Mouse (Mus musculus) large intestine, adult 2 months (tissue): ENCODE data around the gene Kctd8. TPM values are rescaled to one million over a fixed set of nuclear protein-coding genes. Genes with fewer than 3 reads are reported as not detected.

Source experiments
- DNase-seq: peaks from one replicate; pipeline ENCODE4 v3.0.0-alpha.2; 2012; ENCODE audit warnings: low read depth, low spot score
- WGBS: fragments of 180-500 bp; shearing (Covaris S2); methylation state at CpG from one replicate; pipeline ENCODE4 v1.1.7; 2018; 5-methylcytosine and 5-hydroxymethylcytosine counted together
- polyA plus RNA-seq: library from polyadenylated mRNA; depleted of rRNA; stranded (reverse); fragments of >200 nt; gene quantifications from 2 replicates; pipeline ENCODE4 v1.2.3, GENCODE M21; 2012; rRNA removed

The Kctd8 gene
- polyA plus RNA-seq, 1 experiment: 0.05 TPM

DNA sequence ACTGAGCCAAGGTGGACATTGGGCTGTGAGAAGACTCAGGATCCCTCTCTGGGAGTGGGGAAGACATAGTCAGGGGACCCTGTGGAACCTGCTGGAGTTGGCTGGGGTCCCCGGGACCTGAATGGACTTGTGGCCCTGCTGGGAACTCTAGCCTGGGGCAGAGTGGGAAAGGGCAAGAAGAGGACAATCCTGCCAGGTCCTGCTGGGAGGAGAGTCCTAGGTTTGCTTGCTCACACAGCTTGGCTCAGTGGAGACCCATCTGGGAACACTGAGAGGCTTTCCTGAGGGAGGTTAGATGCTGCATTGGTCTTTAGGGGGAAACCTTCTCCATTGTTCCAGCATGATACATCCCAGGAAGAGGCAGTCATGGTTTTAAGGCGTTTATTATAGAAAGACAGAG, 133.8 kb downstream of the Kctd8 start:
- DNase-seq: no peak
- WGBS: 60% methylated on average over 2 of the region's 2 CpGs

DNA sequence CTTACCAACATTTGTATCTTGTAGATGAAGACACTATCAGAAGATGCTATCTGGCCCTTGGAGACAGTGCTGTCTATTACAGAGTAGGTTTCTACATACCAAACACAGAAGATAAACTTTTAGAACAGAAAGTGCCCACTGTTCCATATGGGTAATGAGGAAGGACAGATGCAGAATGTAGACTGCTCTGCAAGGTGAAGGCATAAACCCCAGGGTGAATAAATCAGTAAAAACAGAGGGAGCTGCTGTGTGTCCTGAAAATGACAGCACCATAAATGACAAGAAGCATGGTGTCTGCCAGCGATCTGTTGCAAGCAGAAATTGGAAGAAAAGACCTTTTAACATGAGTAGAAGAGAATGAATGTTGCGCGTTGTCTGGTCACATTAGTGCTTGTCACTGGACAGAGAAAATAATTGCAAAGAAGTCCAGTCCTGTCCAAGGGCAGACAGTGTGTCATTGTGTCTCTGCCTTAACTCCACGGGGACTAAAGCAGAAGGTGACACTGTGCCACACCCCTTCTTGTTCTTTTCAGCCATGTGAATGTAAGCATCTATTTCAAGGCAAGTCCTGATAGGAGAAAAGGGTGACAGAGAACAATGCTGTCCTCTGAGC, 181.5 kb downstream of the Kctd8 start:
- no peak for DNase-seq
- WGBS: 76% methylated on average over 4 of the region's 4 CpGs

DNA sequence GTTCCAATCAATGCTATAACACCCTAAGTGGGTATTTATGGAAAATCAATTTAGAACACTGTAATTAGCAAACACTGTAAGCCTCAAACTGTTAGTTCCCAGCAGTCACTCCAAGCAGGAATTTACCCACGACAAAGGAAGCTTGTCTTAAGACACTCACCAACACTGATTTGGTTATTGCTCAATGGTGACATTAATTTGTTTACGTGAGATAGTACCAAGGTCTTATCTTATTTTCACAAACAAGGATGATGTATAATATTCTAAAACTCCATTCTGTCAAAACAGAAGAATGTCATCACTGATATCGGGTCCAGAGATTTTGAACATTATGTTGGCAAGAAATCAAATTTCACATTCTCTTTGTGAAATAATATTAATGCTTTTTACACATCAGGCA, 185.0 kb downstream of the Kctd8 start:
- WGBS: 72% methylated on average over 3 of the region's 3 CpGs
- no peak for DNase-seq

GRCm38 (mm10) chr5:69145827-69146226, 195.7 kb downstream of the Kctd8 start:
- WGBS: 81% methylated on average over 2 of the region's 2 CpGs
- no peak for DNase-seq

GRCm38 (mm10) chr5:69141082-69141481, 200.4 kb downstream of the Kctd8 start:
- no peak for DNase-seq

DNA sequence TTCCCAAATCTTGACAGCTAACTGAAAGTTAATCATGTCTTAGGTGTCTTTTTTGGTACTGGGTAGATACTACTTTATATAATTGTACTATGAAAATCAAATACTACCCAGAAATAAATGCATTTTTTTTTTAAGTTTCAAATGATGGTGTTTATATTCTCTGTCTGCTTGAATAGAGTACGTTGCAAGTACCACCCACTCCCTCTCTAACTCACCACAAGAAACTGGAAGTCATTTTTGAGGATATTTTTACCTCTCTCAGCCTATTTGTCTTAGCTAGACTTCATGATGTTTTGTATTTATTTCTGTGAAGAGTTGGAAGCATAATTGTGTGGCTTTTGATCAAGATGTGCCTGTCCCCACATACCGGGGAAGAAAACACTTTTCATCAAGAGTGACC, 232.8 kb downstream of the Kctd8 start:
- WGBS: 52% methylated on average over 2 of the region's 2 CpGs
- DNase-seq: no peak

More at GRCm38 (mm10) chr5:69141082-69141481, 200.4 kb downstream of the Kctd8 start:
- 91% methylated on average over 4 of the region's 4 CpGs for WGBS

GRCm38 (mm10) chr5:69088912-69089311, 252.6 kb downstream of the Kctd8 start:
- no peak for DNase-seq

Other genes starting within 250 kb of the Kctd8 start
- gene Yipf7, start 201.0 kb upstream of the Kctd8 start, polyA plus RNA-seq: 0.06 TPM in 1 of 2 replicates, not detected in the other
- 3.5 and 5.7 TPM in 2 replicates for gene Guf1, start 215.2 kb upstream of the Kctd8 start, polyA plus RNA-seq